Mouse (Mus musculus) G1E-ER4 (cell line): Measurements from ENCODE around the gene 4632433K11Rik. TPM values are rescaled to one million over a fixed set of nuclear protein-coding genes. Genes with fewer than 3 reads are reported as not detected.

Experiments
- GATA1 ChIP-seq: IDR thresholded peaks from one replicate; pipeline ENCODE4 v1.8.0; 2012; ENCODE audit warnings: low read length, inconsistent platforms
- polyA plus RNA-seq: library from polyadenylated mRNA; stranded (reverse); fragments of >175 nt; gene quantifications from 2 replicates; pipeline ENCODE4 v1.2.3, GENCODE M21; 2012

The 4632433K11Rik gene
- polyA plus RNA-seq, 1 experiment, result not detected

DNA sequence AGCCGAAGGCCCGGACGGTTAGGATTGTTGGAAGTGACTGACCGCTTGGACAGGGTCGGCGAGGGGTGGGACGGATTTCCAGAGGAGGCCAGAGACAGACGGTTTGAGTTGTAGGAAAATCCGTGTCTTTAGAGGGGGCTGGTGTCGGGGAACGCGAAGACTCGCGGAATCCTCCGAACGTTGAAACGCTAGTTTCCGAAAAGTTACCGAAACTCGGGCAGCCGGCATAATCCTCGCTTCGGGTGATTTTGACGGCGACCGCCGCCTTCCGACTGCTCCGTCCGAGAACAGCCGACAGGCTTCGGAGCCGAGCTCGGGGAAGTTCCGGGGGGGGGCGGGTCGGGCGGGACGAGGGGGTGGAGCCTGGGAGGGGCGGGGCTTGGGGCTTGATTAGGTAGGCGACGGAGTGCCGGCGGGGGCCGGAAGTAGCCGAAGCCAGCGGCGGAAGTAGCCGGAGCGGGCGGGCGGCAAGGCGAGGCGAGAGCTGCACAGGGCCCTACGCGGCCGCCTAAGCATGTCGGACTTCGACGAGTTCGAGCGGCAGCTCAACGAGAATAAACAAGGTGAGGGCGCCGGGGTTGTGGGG, 27.9 kb downstream of the 4632433K11Rik start, which contains the start of gene U2af2:
U2af2 (plus strand) TSS at position 370 of the 586 bp plus-strand sequence.
- TF ChIP-seq GATA1, result no peak

- TF ChIP-seq GATA1, result no peak
These were observed 28.6 kb downstream of the 4632433K11Rik start for GRCm38 (mm10) chr7:5062360-5063001.

- no peak for TF ChIP-seq GATA1
These were observed 31.0 kb downstream of the 4632433K11Rik start for GRCm38 (mm10) chr7:5064886-5065285.

DNA sequence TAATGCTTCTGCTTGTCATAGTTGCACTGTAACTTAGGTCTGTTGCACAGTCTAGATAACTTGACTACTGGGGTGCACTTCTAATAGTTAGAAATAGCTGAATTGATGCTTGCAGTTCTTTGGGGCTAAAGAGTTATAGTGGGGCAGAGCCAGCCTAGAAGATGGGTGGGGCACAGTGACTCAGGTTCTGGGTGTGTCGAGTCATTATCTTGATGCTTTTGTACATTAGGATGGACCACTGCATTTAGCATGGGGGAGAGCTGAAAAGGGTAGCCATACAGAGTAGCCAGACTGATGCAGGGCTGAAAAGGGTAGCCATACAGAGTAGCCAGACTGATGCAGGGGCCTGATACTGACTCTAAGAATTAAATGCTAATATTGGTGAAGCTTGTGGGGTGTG, 39.7 kb downstream of the 4632433K11Rik start:
- TF ChIP-seq GATA1, result no peak

GRCm38 (mm10) chr7:5074984-5075383, 41.1 kb downstream of the 4632433K11Rik start:
- no peak for TF ChIP-seq GATA1

DNA sequence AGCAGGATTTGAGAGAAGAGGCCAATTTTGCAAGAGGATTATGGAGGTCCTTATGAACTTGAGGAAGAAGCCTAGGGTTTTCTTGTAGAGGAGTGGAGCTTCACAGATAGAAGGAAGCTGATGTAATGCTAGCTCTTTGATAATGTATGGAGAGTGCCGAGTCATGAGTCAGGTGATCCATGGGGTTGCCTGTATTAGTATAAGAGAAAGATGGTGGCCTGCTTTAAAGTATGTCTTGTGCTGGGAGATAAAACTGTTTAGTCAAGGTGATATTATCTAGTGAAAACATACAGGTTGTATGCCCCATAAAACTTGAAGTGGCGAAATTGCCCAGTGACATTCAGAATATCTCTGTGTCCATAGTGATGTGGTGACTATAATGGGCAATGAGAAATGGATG, 43.0 kb downstream of the 4632433K11Rik start:
- TF ChIP-seq GATA1, result peak; percentile 91

DNA sequence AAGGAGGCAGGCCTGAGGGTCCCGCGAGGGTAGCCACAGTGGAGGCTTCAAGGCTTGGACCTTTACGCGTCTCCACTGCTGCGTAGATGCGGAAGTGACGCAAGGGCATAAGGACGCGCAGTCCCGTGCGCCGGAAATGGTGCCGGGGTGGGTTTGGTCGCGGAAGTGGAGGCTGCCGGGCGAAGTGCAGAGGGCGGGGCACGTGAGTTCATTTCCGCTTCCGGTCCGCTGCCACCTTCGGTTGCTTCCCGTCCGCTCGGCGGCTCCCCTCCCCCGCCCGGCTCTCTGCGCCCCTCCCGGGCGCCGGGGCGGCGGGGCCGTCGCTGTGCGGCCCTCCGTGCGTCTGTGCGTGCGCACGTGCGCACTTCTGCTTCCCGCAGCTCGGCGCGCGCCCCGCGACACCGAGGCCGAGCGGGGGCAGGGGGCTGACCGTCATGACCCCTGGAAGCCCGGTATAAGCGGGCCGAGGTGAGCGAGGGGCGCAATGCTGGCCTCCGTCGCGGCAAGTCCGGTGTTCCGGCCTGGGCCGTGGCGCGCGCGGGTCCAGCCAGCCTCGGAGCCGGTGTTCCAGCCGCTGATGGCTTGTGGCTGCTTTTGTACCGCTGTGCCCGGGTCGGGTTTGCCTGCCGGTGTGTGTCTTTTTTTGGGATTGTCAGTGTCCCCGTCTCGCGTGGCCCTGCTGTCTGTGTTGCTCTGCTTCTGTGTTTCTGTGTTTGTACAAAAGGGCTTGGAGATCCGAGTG, 46.3 kb downstream of the 4632433K11Rik start, which contains the start of gene Epn1:
Epn1 (plus strand) TSS at position 226 of the 742 bp plus-strand sequence.
- TF ChIP-seq GATA1, result no peak

GRCm38 (mm10) chr7:5080815-5081214, 46.9 kb downstream of the 4632433K11Rik start:
- no peak for TF ChIP-seq GATA1

- no peak for TF ChIP-seq GATA1
These were observed 47.3 kb downstream of the 4632433K11Rik start for GRCm38 (mm10) chr7:5081241-5081640.

GRCm38 (mm10) chr7:5081939-5082338, 48.0 kb downstream of the 4632433K11Rik start:
- TF ChIP-seq GATA1, result no peak

DNA sequence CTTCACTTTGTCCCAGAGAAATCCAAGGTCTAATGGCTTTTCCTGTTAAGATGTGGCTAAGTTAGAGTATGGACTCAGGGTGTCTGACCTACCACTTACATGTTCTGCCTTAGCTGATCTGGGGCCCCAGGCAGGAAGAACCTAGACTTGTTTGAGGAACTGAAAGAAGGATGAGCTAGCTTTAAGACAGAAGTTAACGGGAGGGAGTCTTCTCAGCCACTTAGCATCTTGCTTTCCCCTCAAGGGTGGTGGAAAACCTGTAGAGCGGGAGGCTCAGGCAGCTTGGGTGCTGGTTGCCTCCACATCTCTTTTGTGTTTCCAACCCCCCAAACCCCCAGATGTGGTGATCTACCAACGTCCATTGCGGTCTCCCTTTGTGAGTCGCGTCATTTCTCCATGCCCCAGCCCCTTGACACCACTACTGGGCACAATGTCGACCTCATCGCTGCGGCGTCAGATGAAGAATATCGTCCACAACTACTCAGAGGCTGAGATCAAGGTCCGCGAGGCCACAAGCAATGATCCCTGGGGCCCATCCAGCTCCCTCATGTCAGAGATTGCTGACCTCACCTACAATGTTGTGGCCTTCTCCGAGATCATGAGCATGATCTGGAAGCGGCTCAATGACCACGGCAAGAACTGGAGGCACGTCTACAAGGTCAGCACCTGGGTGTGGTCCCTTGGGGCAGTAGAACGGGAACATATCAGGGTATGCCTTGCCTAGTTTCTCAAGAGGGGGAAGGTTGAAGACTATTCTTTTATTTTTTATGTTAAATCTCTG, 49.6 kb downstream of the 4632433K11Rik start:
- TF ChIP-seq GATA1, result no peak

Other genes with a start within 250 kb of the 4632433K11Rik start
- 128 and 187 TPM in 2 replicates for gene Tmem238, start 244.5 kb upstream of the 4632433K11Rik start, polyA plus RNA-seq
- gene Rpl28, start 241.2 kb upstream of the 4632433K11Rik start, polyA plus RNA-seq, result 12,006 and 12,218 TPM in 2 replicates
- 434 and 528 TPM in 2 replicates for gene Ube2s, start 221.5 kb upstream of the 4632433K11Rik start, polyA plus RNA-seq
- gene Shisa7, start 189.4 kb upstream of the 4632433K11Rik start, polyA plus RNA-seq, result not detected in 2 replicates
- gene Isoc2b, start 163.9 kb upstream of the 4632433K11Rik start, polyA plus RNA-seq, result 11.3 and 13.0 TPM in 2 replicates
- gene Isoc2a, start 157.0 kb upstream of the 4632433K11Rik start, polyA plus RNA-seq, result 10.8 and 31.1 TPM in 2 replicates
- gene Gm36210, start 127.6 kb upstream of the 4632433K11Rik start, polyA plus RNA-seq, result not detected in 2 replicates
- 57.2 and 60.0 TPM in 2 replicates for gene Zfp628, start 118.9 kb upstream of the 4632433K11Rik start, polyA plus RNA-seq
- gene Nat14, start 112.1 kb upstream of the 4632433K11Rik start, polyA plus RNA-seq, result 1.8 TPM in 2 replicates
- gene Ssc5d, start 108.3 kb upstream of the 4632433K11Rik start, polyA plus RNA-seq, result 0.05 TPM in 2 replicates
- gene Sbk2, start 69.7 kb upstream of the 4632433K11Rik start, polyA plus RNA-seq, result not detected in 2 replicates
- gene Sbk3, start 63.0 kb upstream of the 4632433K11Rik start, polyA plus RNA-seq, result not detected in 2 replicates
- gene Zfp579, start 38.0 kb upstream of the 4632433K11Rik start, polyA plus RNA-seq, result 0.04 and 0.05 TPM in 2 replicates
- gene Zfp524, start 19.7 kb upstream of the 4632433K11Rik start, polyA plus RNA-seq, result 56.5 and 78.4 TPM in 2 replicates
- 91.3 and 107 TPM in 2 replicates for gene Fiz1, start 19.4 kb upstream of the 4632433K11Rik start, polyA plus RNA-seq
- gene Gm44973, start 18.6 kb upstream of the 4632433K11Rik start, polyA plus RNA-seq, result 15.3 TPM in 1 of 2 replicates, not detected in the other
- gene Zfp865, start 13.7 kb upstream of the 4632433K11Rik start, polyA plus RNA-seq, result 146 and 194 TPM in 2 replicates
- gene Ccdc106, start 13.6 kb upstream of the 4632433K11Rik start, polyA plus RNA-seq, result 0.64 and 0.82 TPM in 2 replicates
- gene Zfp784, start 4.3 kb downstream of the 4632433K11Rik start, polyA plus RNA-seq, result 2.9 and 3.1 TPM in 2 replicates
- 0.73 and 0.90 TPM in 2 replicates for gene Zfp580, start 17.4 kb downstream of the 4632433K11Rik start, polyA plus RNA-seq
- gene U2af2, start 28.0 kb downstream of the 4632433K11Rik start, polyA plus RNA-seq, result 496 and 534 TPM in 2 replicates
- gene Epn1, start 46.1 kb downstream of the 4632433K11Rik start, polyA plus RNA-seq, result 1,467 and 1,596 TPM in 2 replicates
- not detected in 2 replicates for gene Rfpl4, start 82.8 kb downstream of the 4632433K11Rik start, polyA plus RNA-seq
- 0.44 and 0.48 TPM in 2 replicates for gene Rasl2-9, start 91.8 kb downstream of the 4632433K11Rik start, polyA plus RNA-seq
- gene Vmn1r55, start 115.6 kb downstream of the 4632433K11Rik start, polyA plus RNA-seq, result not detected in 2 replicates
- gene Vmn1r56, start 162.6 kb downstream of the 4632433K11Rik start, polyA plus RNA-seq, result not detected in 2 replicates
- not detected in 2 replicates for gene Vmn1r57, start 184.4 kb downstream of the 4632433K11Rik start, polyA plus RNA-seq